Mouse (Mus musculus) hematopoietic stem cell, adult 5-6 weeks (primary cell): Measurements from ENCODE around the gene Ctse. TPM values are rescaled to one million over a fixed set of nuclear protein-coding genes. Genes with fewer than 3 reads are reported as not detected.
A peak's percentile ranks its signal among the peaks of the same experiment; 100 is the strongest.

Source experiments
- ATAC-seq, 2 experiments: fragments of 125-278 bp in 1 of 2; replicated peaks in 1 of 2; 2 replicates each; pipeline ENCODE4 v1.8.0; 2016 to 2017; ENCODE audit warnings: inconsistent platforms in 2 of 2, mild to moderate bottlenecking in 2 of 2, moderate number of reproducible peaks in 2 of 2, low read depth in 1 of 2, moderate TSS enrichment in 1 of 2; ENCODE audit not compliant: low FRiP score in 2 of 2, poor library complexity in 2 of 2, severe bottlenecking in 2 of 2, insufficient read depth in 1 of 2, low TSS enrichment in 1 of 2
- total RNA-seq: library from RNA; stranded (forward); fragments of 172-1452, 232-1000 nt; gene quantifications from 2 replicates; pipeline ENCODE4 v1.2.3, GENCODE M21; 2017

Ctse gene
- total RNA-seq, 1 experiment from 2014 or later = 40.3 TPM

- no peak for ATAC-seq
These were observed 49.6 kb downstream of the Ctse start for GRCm38 (mm10) chr1:131687739-131688138.

- peak; percentile 13 to 40; a peak in 2 of 4 replicates for ATAC-seq
These were observed 50.4 kb downstream of the Ctse start, which contains the start of gene Rab7b for GRCm38 (mm10) chr1:131688475-131688874. Gene Rab7b, plus strand, starts transcription at chr1:131688695.

- ATAC-seq = no peak
These were observed 50.9 kb downstream of the Ctse start for GRCm38 (mm10) chr1:131689016-131689415.

GRCm38 (mm10) chr1:131689899-131690298 is 51.8 kb downstream of the Ctse start:
- no peak for ATAC-seq

GRCm38 (mm10) chr1:131690435-131690834 is 52.3 kb downstream of the Ctse start:
- no peak for ATAC-seq

GRCm38 (mm10) chr1:131691356-131691755 is 53.2 kb downstream of the Ctse start:
- peak; percentile 51 to 77 for ATAC-seq

- no peak for ATAC-seq
These were observed 57.2 kb downstream of the Ctse start for GRCm38 (mm10) chr1:131695308-131695707.

GRCm38 (mm10) chr1:131696325-131696724 is 58.2 kb downstream of the Ctse start:
- no peak for ATAC-seq

- no peak for ATAC-seq
These were observed 60.7 kb downstream of the Ctse start for GRCm38 (mm10) chr1:131698770-131699169.

- ATAC-seq = no peak
These were observed 61.5 kb downstream of the Ctse start for GRCm38 (mm10) chr1:131699642-131700041.

- peak; percentile 35 to 51; a peak in 3 of 4 replicates for ATAC-seq
These were observed 62.3 kb downstream of the Ctse start for GRCm38 (mm10) chr1:131700447-131700846.

- ATAC-seq = no peak
These were observed 63.3 kb downstream of the Ctse start for GRCm38 (mm10) chr1:131701391-131701790.

- peak; percentile 39 to 69; a peak in 3 of 4 replicates for ATAC-seq
These were observed 64.1 kb downstream of the Ctse start for GRCm38 (mm10) chr1:131702094-131702766.

GRCm38 (mm10) chr1:131703482-131703881 is 65.4 kb downstream of the Ctse start:
- no peak for ATAC-seq

GRCm38 (mm10) chr1:131708338-131708737 is 70.2 kb downstream of the Ctse start:
- peak in 1 of 2 experiments; percentile 79; a peak in 3 of 4 replicates for ATAC-seq

GRCm38 (mm10) chr1:131711518-131711917 is 73.4 kb downstream of the Ctse start:
- ATAC-seq = no peak

- ATAC-seq = peak; percentile 48 to 51; a peak in 1 of 4 replicates
These were observed 74.3 kb downstream of the Ctse start for GRCm38 (mm10) chr1:131712386-131712785.

GRCm38 (mm10) chr1:131714388-131715337 is 76.6 kb downstream of the Ctse start:
- ATAC-seq = no peak
